In the genomic region with DNA sequence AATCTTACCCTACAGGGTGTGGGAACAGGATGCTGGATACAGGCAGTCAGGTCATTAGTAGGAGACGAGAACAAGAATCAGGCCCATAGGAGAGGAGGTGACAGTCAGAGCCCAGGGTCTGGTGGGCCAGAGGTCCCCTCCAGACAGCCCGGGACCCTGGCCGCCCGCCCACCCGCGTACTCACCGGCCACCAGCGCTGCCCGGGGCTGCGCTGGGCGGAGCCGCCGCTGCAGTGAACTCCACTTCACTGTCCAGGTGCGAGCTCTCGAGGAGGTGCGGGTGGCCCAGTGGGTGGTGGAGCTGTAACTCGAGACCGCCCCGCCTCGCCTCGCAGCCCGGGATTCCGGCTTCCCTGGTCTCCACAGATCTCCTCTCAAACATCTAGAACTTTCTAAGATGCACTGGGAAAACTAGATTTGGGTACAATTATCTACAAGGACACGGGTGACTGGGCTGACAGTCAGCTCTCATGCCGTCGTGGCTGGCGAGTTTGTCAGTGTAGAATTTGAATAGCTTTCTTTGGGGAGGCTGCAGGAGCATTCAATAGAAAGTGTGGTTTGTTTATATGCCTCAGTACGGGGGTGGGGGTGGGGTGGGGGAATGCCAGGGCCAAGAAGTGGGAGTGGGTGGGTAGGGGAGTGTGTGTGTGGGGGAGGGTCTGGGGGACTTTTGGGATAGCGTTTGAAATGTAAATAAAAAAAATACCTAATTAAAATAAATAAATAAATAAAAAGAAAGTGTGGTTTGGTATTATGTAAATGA, we compare ENCODE assay signal across 8 mouse cellular contexts. TPM values are rescaled to one million over a fixed set of nuclear protein-coding genes. Genes with fewer than 3 reads are reported as not detected.
A peak's percentile ranks its signal among the peaks of the same experiment; 100 is the strongest.
DNase-seq lines count a peak whose midpoint lies in the region; ATAC-seq lines count a peak whose summit lies in the region.

Gene Slc26a5, minus strand, starts transcription at position 259 of the 762 bp plus-strand sequence.

- H3K27me3 ChIP-seq in kidney, embryonic 16.5 days (ENCODE audit: insufficient read depth, low read length) = 0 out of 2 replicates have a peak, but pooled peaks cover 2% of the 10 kb centered on the region
- no peaks in the 10 kb centered on the region for H3K27me3 ChIP-seq in midbrain, embryonic 11.5 days (ENCODE audit: control insufficient read depth, insufficient read depth, low read length)

- WGBS in kidney, embryonic 16.5 days = 2% methylated on average over 29 of the region's 29 CpGs
- 2% methylated on average over 29 of the region's 29 CpGs for WGBS in midbrain, embryonic 11.5 days

- peak within 1 kb of the TSS; percentile 25 for H3K4me3 ChIP-seq in kidney, embryonic 16.5 days (ENCODE audit: low read length)
- H3K4me3 ChIP-seq in midbrain, embryonic 11.5 days (ENCODE audit: low read depth, low read length) = peak within 1 kb of the TSS; percentile 13

- peak; percentile 7 to 8 for DNase-seq in adrenal gland, postnatal 36 days
- DNase-seq in adrenal gland, adult 8-10 months = no peak
- peak; percentile 10 to 29 for DNase-seq in urinary bladder, adult 18-20 months (ENCODE audit: low spot score in 2 of 2)
- no peak for DNase-seq in urinary bladder, postnatal 25 days (ENCODE audit: low spot score)
- DNase-seq in midbrain, embryonic 11.5 days (ENCODE audit: low spot score, missing footprints) = peak; percentile 84
- DNase-seq in B cell, adult 2 months = no peak
- DNase-seq in left cerebral cortex, postnatal 25 days (ENCODE audit: low spot score in 2 of 2) = no peak

- peak; percentile 75 for ATAC-seq in kidney, embryonic 16.5 days (ENCODE audit: low FRiP score, low TSS enrichment)
- ATAC-seq in midbrain, embryonic 11.5 days (ENCODE audit: low FRiP score) = peak; percentile 67

- peak within 1 kb of the TSS; percentile 51 for H3K4me2 ChIP-seq in kidney, embryonic 16.5 days (replicated peaks; ENCODE audit: low read depth, low read length)
- H3K4me2 ChIP-seq in midbrain, embryonic 11.5 days = peak within 1 kb of the TSS; percentile 45

- H3K27ac ChIP-seq in kidney, embryonic 16.5 days (ENCODE audit: low read length) = no peak within 1 kb of the TSS
- no peak within 1 kb of the TSS for H3K27ac ChIP-seq in midbrain, embryonic 11.5 days (ENCODE audit: low read depth, low read length)

- no peak within 1 kb of the TSS for H3K9ac ChIP-seq in kidney, embryonic 16.5 days (replicated peaks; ENCODE audit: low read length)
- peak within 1 kb of the TSS; percentile 9; the same call in 1 of the 2 replicates for H3K9ac ChIP-seq in midbrain, embryonic 11.5 days (ENCODE audit: low read length)

- H3K36me3 ChIP-seq in kidney, embryonic 16.5 days (ENCODE audit: insufficient read depth, low read length) = no peaks in the 10 kb centered on the region
- H3K36me3 ChIP-seq in midbrain, embryonic 11.5 days (ENCODE audit: control insufficient read depth, insufficient read depth, low read length) = no peaks in the 10 kb centered on the region

- no peaks in the 10 kb centered on the region for H3K9me3 ChIP-seq in kidney, embryonic 16.5 days (ENCODE audit: low read length)
- no peaks in the 10 kb centered on the region for H3K9me3 ChIP-seq in midbrain, embryonic 11.5 days (ENCODE audit: control insufficient read depth, low read length)

- intact Hi-C loops in left cerebral cortex, postnatal 25 days (cut with DNase I) = no loop called here

- H3K4me1 ChIP-seq in kidney, embryonic 16.5 days (ENCODE audit: insufficient read depth, low read length) = peaks cover 6% of the 10 kb centered on the region; the same call in 1 of the 2 replicates
- H3K4me1 ChIP-seq in midbrain, embryonic 11.5 days (ENCODE audit: control insufficient read depth, insufficient read depth, low read length) = peaks cover 8% of the 10 kb centered on the region

RNA-seq across cellular contexts. Expression of gene Slc26a5, which starts in this region (rescaled TPM):
- total RNA-seq in adrenal gland, postnatal 36 days (2021) = not detected
- total RNA-seq in adrenal gland, adult 8-10 months (2022) = not detected
- 0.08 TPM in 1 of 2 replicates, not detected in the other for polyA plus RNA-seq in kidney, embryonic 16.5 days (2015; fragmentation: Nextera tagmentation; extraction: Ambion mirVana)
- 0.07 and 0.18 TPM in 2 replicates for polyA plus RNA-seq in midbrain, embryonic 11.5 days (2014; fragmentation: Nextera tagmentation; extraction: Ambion mirVana)
- total RNA-seq in left cerebral cortex, postnatal 25 days (2021) = under 1 TPM; 0.18 to 0.69 TPM

Comparison
In these comparisons a context has a peak if more than half of its experiments do, and no peak if none do; other contexts are left out.
1. DNase-seq: peak in urinary bladder, adult 18-20 months (2 of 2); none in adrenal gland, adult 8-10 months (single experiment), urinary bladder, postnatal 25 days (single experiment), B cell, adult 2 months (0 of 2) and left cerebral cortex, postnatal 25 days (0 of 2).
2. Peak in DNase-seq in adrenal gland, postnatal 36 days; RNA of the gene not detected or under 1 TPM.
3. Peak in ATAC-seq, H3K4me3 ChIP-seq and H3K4me2 ChIP-seq in kidney, embryonic 16.5 days; RNA of the gene not detected or under 1 TPM.
4. Peak in DNase-seq, ATAC-seq, H3K4me3 ChIP-seq, H3K9ac ChIP-seq and H3K4me2 ChIP-seq in midbrain, embryonic 11.5 days; RNA of the gene not detected or under 1 TPM.